Mouse (Mus musculus) spleen, adult 2 months (tissue): ENCODE results near the gene Phyhipl.

Source experiments
- CTCF ChIP-seq: fragments of 200-500 bp; IDR thresholded peaks from 2 replicates; pipeline ENCODE4 v1.5.1; 2011; ENCODE audit warnings: mild to moderate bottlenecking, inconsistent platforms; ENCODE audit not compliant: insufficient read depth, insufficient read length, insufficient replicate concordance; ENCODE audit errors: extremely low read depth
- POLR2A ChIP-seq: fragments of 200-500 bp; IDR thresholded peaks from 2 replicates; pipeline ENCODE4 v1.6.1; 2011; ENCODE audit warnings: low read depth, low read length, inconsistent platforms

GRCm38 (mm10) chr10:70533986-70534385 lies 121.8 kb downstream of the Phyhipl start:
- TF ChIP-seq CTCF (no peak), POLR2A (no peak)
